Mouse (Mus musculus) hindlimb bud, embryonic 11.5 days (tissue): ENCODE measurements at regions not wholly inside any gene's neighbourhood (a gene's known extent, or its start where the extent isn't known, plus 50 kb on each side); places are given as distances from the start of the nearest gene placed in this dataset.

ENCODE experiments used
- DNase-seq: peaks from one replicate; pipeline ENCODE4 v3.0.0-alpha.2; 2012; ENCODE audit warnings: low read depth, low spot score; ENCODE audit errors: extremely low spot score

GRCm38 (mm10) chr15:11578331-11578730, 178.9 kb upstream of the Tars start:
- DNase-seq = no peak

- DNase-seq = no peak
These were observed 174.9 kb upstream of the Tars start for GRCm38 (mm10) chr15:11574359-11574758.

- DNase-seq = no peak
These were observed 174.0 kb upstream of the Tars start for GRCm38 (mm10) chr15:11573496-11573895.

GRCm38 (mm10) chr15:11572063-11572462, 172.6 kb upstream of the Tars start:
- no peak for DNase-seq

GRCm38 (mm10) chr15:11565503-11566031, 166.1 kb upstream of the Tars start:
- DNase-seq = no peak

- no peak for DNase-seq
These were observed 153.1 kb upstream of the Tars start for GRCm38 (mm10) chr15:11552568-11552967.

GRCm38 (mm10) chr15:11552110-11552509, 152.6 kb upstream of the Tars start:
- no peak for DNase-seq

- no peak for DNase-seq
These were observed 140.0 kb upstream of the Tars start for GRCm38 (mm10) chr15:11539485-11539884.

GRCm38 (mm10) chr15:11536076-11536620, 136.7 kb upstream of the Tars start:
- DNase-seq = peak; percentile 22

GRCm38 (mm10) chr15:11534404-11535251, 135.2 kb upstream of the Tars start:
- DNase-seq = no peak

- no peak for DNase-seq
These were observed 134.2 kb upstream of the Tars start for GRCm38 (mm10) chr15:11533616-11534015.

GRCm38 (mm10) chr15:11533002-11533610, 133.6 kb upstream of the Tars start:
- peak; percentile 22 for DNase-seq

GRCm38 (mm10) chr15:11532536-11532935, 133.1 kb upstream of the Tars start:
- DNase-seq = peak; percentile 14

GRCm38 (mm10) chr15:11529819-11530810, 130.7 kb upstream of the Tars start:
- DNase-seq = peak; percentile 37

- DNase-seq = no peak
These were observed 125.1 kb upstream of the Tars start for GRCm38 (mm10) chr15:11524337-11525106.

GRCm38 (mm10) chr15:11518565-11518964, 119.1 kb upstream of the Tars start:
- DNase-seq = no peak

GRCm38 (mm10) chr15:11517892-11518291, 118.4 kb upstream of the Tars start:
- no peak for DNase-seq

- no peak for DNase-seq
These were observed 105.7 kb upstream of the Tars start for GRCm38 (mm10) chr15:11505076-11505639.

- DNase-seq = no peak
These were observed 97.0 kb upstream of the Tars start for GRCm38 (mm10) chr15:11496436-11496835.

- DNase-seq = no peak
These were observed 89.7 kb upstream of the Tars start for GRCm38 (mm10) chr15:11489116-11489515.
